In genomic region chr9:102235444-102235951, GRCm38 (mm10) we compare ENCODE assay signal across 13 mouse cellular contexts.
DNase-seq lines count a peak whose midpoint lies in the region; ATAC-seq and TF ChIP-seq lines count a peak whose summit lies in the region.
"Had no signal": no experiment of that assay in that cellular context is flagged by ENCODE, and none has a peak within 500 bp of the region (broad histone marks: within the 10 kb centered on the region; RNA-seq: fewer than 3 reads in every experiment).

No protein-coding gene starts in this region.

- no peak overlapping the region for H3K9ac ChIP-seq in midbrain, embryonic 11.5 days (ENCODE audit: low read length)
- no peak overlapping the region for H3K9ac ChIP-seq in midbrain, embryonic 14.5 days (replicated peaks; ENCODE audit: low read length)

- no peak overlapping the region for H3K27ac ChIP-seq in midbrain, embryonic 11.5 days (ENCODE audit: low read depth, low read length)
- no peak overlapping the region for H3K27ac ChIP-seq in midbrain, embryonic 10.5 days (replicated peaks)
- H3K27ac ChIP-seq in hindbrain, embryonic 10.5 days: peak overlapping the region; percentile 35; the same call in 1 of the 2 replicates
- H3K27ac ChIP-seq in midbrain, embryonic 14.5 days (replicated peaks; ENCODE audit: low read depth, low read length): no peak overlapping the region
- no peak overlapping the region for H3K27ac ChIP-seq in gastrocnemius, adult 2 months

- H3K4me1 ChIP-seq in midbrain, embryonic 11.5 days (ENCODE audit: control insufficient read depth, insufficient read depth, low read length): peaks cover 7% of the 10 kb centered on the region; the same call in 1 of the 2 replicates
- H3K4me1 ChIP-seq in midbrain, embryonic 10.5 days: peaks cover 14% of the 10 kb centered on the region; the same call in 1 of the 2 replicates
- peaks cover 30% of the 10 kb centered on the region for H3K4me1 ChIP-seq in hindbrain, embryonic 10.5 days (replicated peaks)
- peaks cover 12% of the 10 kb centered on the region; the same call in 1 of the 2 replicates for H3K4me1 ChIP-seq in midbrain, embryonic 14.5 days (ENCODE audit: control insufficient read depth, insufficient read depth, low read length)

- no peak overlapping the region for H3K4me3 ChIP-seq in midbrain, embryonic 11.5 days (ENCODE audit: low read depth, low read length)
- H3K4me3 ChIP-seq in midbrain, embryonic 10.5 days: no peak overlapping the region
- no peak overlapping the region for H3K4me3 ChIP-seq in hindbrain, embryonic 10.5 days
- H3K4me3 ChIP-seq in midbrain, embryonic 14.5 days (replicated peaks; ENCODE audit: low read depth, low read length): no peak overlapping the region
- H3K4me3 ChIP-seq in gastrocnemius, adult 2 months: no peak overlapping the region

- H3K9me3 ChIP-seq in midbrain, embryonic 11.5 days (ENCODE audit: control insufficient read depth, low read length): no peaks in the 10 kb centered on the region
- H3K9me3 ChIP-seq in midbrain, embryonic 10.5 days (replicated peaks): no peaks in the 10 kb centered on the region
- no peaks in the 10 kb centered on the region for H3K9me3 ChIP-seq in hindbrain, embryonic 10.5 days
- no peaks in the 10 kb centered on the region for H3K9me3 ChIP-seq in midbrain, embryonic 14.5 days (ENCODE audit: control insufficient read depth, low read length)

- 45% methylated on average over 4 of the region's 4 CpGs for WGBS in midbrain, embryonic 11.5 days
- 59% methylated on average over 4 of the region's 4 CpGs for WGBS in midbrain, embryonic 10.5 days
- WGBS in hindbrain, embryonic 10.5 days: 26% methylated on average over 4 of the region's 4 CpGs
- 18% methylated on average over 4 of the region's 4 CpGs for WGBS in midbrain, embryonic 14.5 days

- TF ChIP-seq CTCF in gastrocnemius, adult 2 months (IDR thresholded peaks at IDR 0.05): no peak

- H3K36me3 ChIP-seq in midbrain, embryonic 11.5 days (ENCODE audit: control insufficient read depth, insufficient read depth, low read length): no peaks in the 10 kb centered on the region
- no peaks in the 10 kb centered on the region for H3K36me3 ChIP-seq in midbrain, embryonic 10.5 days
- no peaks in the 10 kb centered on the region for H3K36me3 ChIP-seq in hindbrain, embryonic 10.5 days
- no peaks in the 10 kb centered on the region for H3K36me3 ChIP-seq in midbrain, embryonic 14.5 days (ENCODE audit: control insufficient read depth, insufficient read depth, low read length)

- intact Hi-C loops in gastrocnemius, adult 2 months (cut with DNase I): no loop called here

- DNase-seq in midbrain, embryonic 11.5 days (ENCODE audit: low spot score, missing footprints): no peak
- DNase-seq in midbrain, embryonic 10.5 days (ENCODE audit: low spot score): no peak
- DNase-seq in hindbrain, embryonic 10.5 days (ENCODE audit: low spot score): peak; percentile 35
- peak; percentile 47 for DNase-seq in midbrain, embryonic 14.5 days
- DNase-seq in gastrocnemius, adult 2 months: no peak
- DNase-seq in heart, adult 8-10 months (ENCODE audit: low spot score): no peak
- no peak for DNase-seq in frontal cortex, postnatal 10 days (ENCODE audit: low spot score in 2 of 2)
- DNase-seq in thymus, postnatal 14 days: no peak
- DNase-seq: heart, adult 11 months; heart, postnatal 36 days; kidney, adult 18-20 months; lung, postnatal 36 days had no signal

- ATAC-seq in midbrain, embryonic 11.5 days (ENCODE audit: low FRiP score): peak; percentile 69
- peak; percentile 71 for ATAC-seq in midbrain, embryonic 14.5 days (ENCODE audit: low FRiP score, low TSS enrichment)

- H3K27me3 ChIP-seq in midbrain, embryonic 11.5 days (ENCODE audit: control insufficient read depth, insufficient read depth, low read length): no peaks in the 10 kb centered on the region
- peaks cover 32% of the 10 kb centered on the region for H3K27me3 ChIP-seq in midbrain, embryonic 10.5 days (ENCODE audit: low read depth, poor library complexity, severe bottlenecking)
- H3K27me3 ChIP-seq in hindbrain, embryonic 10.5 days (ENCODE audit: insufficient read depth, poor library complexity, severe bottlenecking): peaks cover 73% of the 10 kb centered on the region
- H3K27me3 ChIP-seq in midbrain, embryonic 14.5 days (ENCODE audit: control insufficient read depth, insufficient read depth, low read length): no peaks in the 10 kb centered on the region

- H3K4me2 ChIP-seq in midbrain, embryonic 11.5 days: no peak overlapping the region
- H3K4me2 ChIP-seq in midbrain, embryonic 14.5 days (ENCODE audit: low read length): no peak overlapping the region
- H3K4me2 ChIP-seq: liver, embryonic 11.5 days had no signal

Comparison
In these comparisons a context has a peak if more than half of its experiments do, and no peak if none do; other contexts are left out.
1. DNase-seq: peak in hindbrain, embryonic 10.5 days (single experiment) and midbrain, embryonic 14.5 days (single experiment); none in midbrain, embryonic 11.5 days (single experiment), midbrain, embryonic 10.5 days (single experiment), gastrocnemius, adult 2 months (single experiment), heart, adult 8-10 months (single experiment), frontal cortex, postnatal 10 days (0 of 2) and thymus, postnatal 14 days (single experiment).